In genomic region chr5:21938138-21938537, GRCm38 (mm10) we compare ENCODE assay signal across 29 mouse cellular contexts.
DNase-seq lines count a peak whose midpoint lies in the region; ATAC-seq and TF ChIP-seq lines count a peak whose summit lies in the region.
"Had no signal": no experiment of that assay in that cellular context is flagged by ENCODE, and none has a peak within 500 bp of the region (broad histone marks: within the 10 kb centered on the region; RNA-seq: fewer than 3 reads in every experiment).

No protein-coding gene starts in this region.

- H3K36me3 ChIP-seq in kidney, adult 2 months (ENCODE audit: control insufficient read depth, insufficient read depth, low read length), result no peaks in the 10 kb centered on the region
- H3K36me3 ChIP-seq in kidney, embryonic 16.5 days (ENCODE audit: insufficient read depth, low read length), result no peaks in the 10 kb centered on the region
- no peaks in the 10 kb centered on the region for H3K36me3 ChIP-seq in lung, embryonic 15.5 days
- H3K36me3 ChIP-seq in limb, embryonic 10.5 days, result no peaks in the 10 kb centered on the region
- H3K36me3 ChIP-seq in stomach, postnatal 0 days (ENCODE audit: control insufficient read depth, insufficient read depth, low read length), result no peaks in the 10 kb centered on the region
- H3K36me3 ChIP-seq: embryonic facial prominence, embryonic 12.5 days; forebrain, embryonic 15.5 days; heart, embryonic 13.5 days; hindbrain, embryonic 10.5 days; hindbrain, embryonic 15.5 days; liver, embryonic 12.5 days; midbrain, embryonic 10.5 days; midbrain, embryonic 15.5 days; neural tube, embryonic 15.5 days; stomach, embryonic 15.5 days had no signal

- H3K4me3 ChIP-seq in kidney, adult 2 months (ENCODE audit: insufficient read depth, low read depth, low read length), result no peak overlapping the region
- no peak overlapping the region for H3K4me3 ChIP-seq in kidney, embryonic 16.5 days (ENCODE audit: low read length)
- H3K4me3 ChIP-seq in lung, embryonic 15.5 days, result no peak overlapping the region
- H3K4me3 ChIP-seq in limb, embryonic 10.5 days, result no peak overlapping the region
- H3K4me3 ChIP-seq in stomach, postnatal 0 days (ENCODE audit: low read depth, low read length), result no peak overlapping the region
- H3K4me3 ChIP-seq: embryonic facial prominence, embryonic 12.5 days; forebrain, embryonic 15.5 days; heart, embryonic 13.5 days; hindbrain, embryonic 10.5 days; hindbrain, embryonic 15.5 days; liver, embryonic 12.5 days; midbrain, embryonic 10.5 days; midbrain, embryonic 15.5 days; neural tube, embryonic 15.5 days; stomach, embryonic 15.5 days had no signal

- 24% methylated on average over 5 of the region's 5 CpGs for WGBS in kidney, adult 2 months
- 62% methylated on average over 5 of the region's 5 CpGs for WGBS in kidney, embryonic 16.5 days
- 50% methylated on average over 5 of the region's 5 CpGs for WGBS in lung, embryonic 15.5 days
- WGBS in limb, embryonic 10.5 days, result 86% methylated on average over 5 of the region's 5 CpGs
- WGBS in stomach, postnatal 0 days, result 48% methylated on average over 5 of the region's 5 CpGs

- H3K9me3 ChIP-seq in kidney, embryonic 16.5 days (ENCODE audit: low read length), result no peaks in the 10 kb centered on the region
- H3K9me3 ChIP-seq in lung, embryonic 15.5 days, result no peaks in the 10 kb centered on the region
- H3K9me3 ChIP-seq in limb, embryonic 10.5 days (replicated peaks), result no peaks in the 10 kb centered on the region
- H3K9me3 ChIP-seq in stomach, postnatal 0 days (ENCODE audit: control insufficient read depth, low read length), result no peaks in the 10 kb centered on the region
- H3K9me3 ChIP-seq: embryonic facial prominence, embryonic 12.5 days; forebrain, embryonic 15.5 days; heart, embryonic 13.5 days; hindbrain, embryonic 10.5 days; hindbrain, embryonic 15.5 days; liver, embryonic 12.5 days; midbrain, embryonic 10.5 days; midbrain, embryonic 15.5 days; neural tube, embryonic 15.5 days; stomach, embryonic 15.5 days had no signal

- no peak for ATAC-seq in kidney, embryonic 16.5 days (ENCODE audit: low FRiP score, low TSS enrichment)
- no peak; the same call in 1 of the 2 replicates for ATAC-seq in lung, embryonic 15.5 days (ENCODE audit: borderline replicate concordance, extremely low read depth, low FRiP score, low TSS enrichment)
- ATAC-seq in stomach, postnatal 0 days (ENCODE audit: low FRiP score, low TSS enrichment), result no peak
- ATAC-seq: forebrain, embryonic 15.5 days; inflammation-experienced regulatory T-cells, adult 6 months; liver, embryonic 12.5 days; liver, postnatal 0 days; midbrain, embryonic 15.5 days had no signal

- no peak for TF ChIP-seq CTCF in kidney, adult 2 months (conservative IDR thresholded peaks at IDR 0.05; ENCODE audit: insufficient read depth, insufficient read length, low read depth, low read length)
- no peak for TF ChIP-seq CTCF in stomach, postnatal 0 days (IDR thresholded peaks at IDR 0.05; ENCODE audit: low read depth)

- no peak overlapping the region for H3K27ac ChIP-seq in kidney, adult 2 months (ENCODE audit: insufficient read depth, low read depth, low read length)
- H3K27ac ChIP-seq in kidney, embryonic 16.5 days (ENCODE audit: low read length), result no peak overlapping the region
- H3K27ac ChIP-seq in lung, embryonic 15.5 days, result peak overlapping the region; percentile 60; the same call in 1 of the 2 replicates
- H3K27ac ChIP-seq in limb, embryonic 10.5 days, result no peak overlapping the region
- no peak overlapping the region for H3K27ac ChIP-seq in stomach, postnatal 0 days (replicated peaks)
- H3K27ac ChIP-seq: embryonic facial prominence, embryonic 12.5 days; forebrain, embryonic 15.5 days; heart, embryonic 13.5 days; hindbrain, embryonic 10.5 days; hindbrain, embryonic 15.5 days; liver, embryonic 12.5 days; midbrain, embryonic 10.5 days; midbrain, embryonic 15.5 days; neural tube, embryonic 15.5 days; stomach, embryonic 15.5 days had no signal

- H3K9ac ChIP-seq in kidney, embryonic 16.5 days (replicated peaks; ENCODE audit: low read length), result no peak overlapping the region
- no peak overlapping the region for H3K9ac ChIP-seq in lung, embryonic 15.5 days
- H3K9ac ChIP-seq in stomach, postnatal 0 days (ENCODE audit: low read length), result no peak overlapping the region
- H3K9ac ChIP-seq: embryonic facial prominence, embryonic 12.5 days; forebrain, embryonic 15.5 days; heart, embryonic 13.5 days; hindbrain, embryonic 15.5 days; liver, embryonic 12.5 days; liver, postnatal 0 days; midbrain, embryonic 15.5 days; neural tube, embryonic 15.5 days; stomach, embryonic 15.5 days had no signal

- DNase-seq in kidney, adult 2 months, result peak; percentile 47
- DNase-seq in lung, postnatal 4 days, result no peak
- DNase-seq in limb, embryonic 10.5 days (ENCODE audit: low spot score), result peak; percentile 15
- peak; percentile 18 for DNase-seq in stomach, postnatal 0 days (ENCODE audit: low spot score)
- DNase-seq in spleen, adult 18-20 months, result no peak
- DNase-seq: adrenal gland, postnatal 25 days; B cell, adult 2 months; cerebellum, adult 11-12 months; cerebellum, adult 9-11 months; embryo, embryonic 11 days; heart, postnatal 10 days; liver, postnatal 0 days; retina, postnatal 1 day; right cerebral cortex, postnatal 14 days; thymus, adult 18-20 months; thymus, postnatal 25 days had no signal

- no peaks in the 10 kb centered on the region for H3K4me1 ChIP-seq in kidney, adult 2 months (ENCODE audit: control insufficient read depth, insufficient read depth, low read length)
- no peaks in the 10 kb centered on the region for H3K4me1 ChIP-seq in kidney, embryonic 16.5 days (ENCODE audit: insufficient read depth, low read length)
- H3K4me1 ChIP-seq in lung, embryonic 15.5 days, result 0 out of 2 replicates have a peak, but pooled peaks cover 5% of the 10 kb centered on the region
- H3K4me1 ChIP-seq in limb, embryonic 10.5 days, result peaks cover 5% of the 10 kb centered on the region
- H3K4me1 ChIP-seq in stomach, postnatal 0 days (replicated peaks; ENCODE audit: control insufficient read depth, insufficient read depth), result no peaks in the 10 kb centered on the region
- H3K4me1 ChIP-seq: embryonic facial prominence, embryonic 12.5 days; liver, embryonic 12.5 days; midbrain, embryonic 10.5 days; stomach, embryonic 15.5 days had no signal

- H3K4me2 ChIP-seq in kidney, embryonic 16.5 days (replicated peaks; ENCODE audit: low read depth, low read length), result no peak overlapping the region
- H3K4me2 ChIP-seq in lung, embryonic 15.5 days, result no peak overlapping the region
- no peak overlapping the region for H3K4me2 ChIP-seq in stomach, postnatal 0 days (replicated peaks; ENCODE audit: low read depth)
- H3K4me2 ChIP-seq: embryonic facial prominence, embryonic 12.5 days; forebrain, embryonic 15.5 days; heart, embryonic 13.5 days; hindbrain, embryonic 15.5 days; liver, embryonic 12.5 days; midbrain, embryonic 15.5 days; neural tube, embryonic 15.5 days; stomach, embryonic 15.5 days had no signal

- TF ChIP-seq EP300 in stomach, postnatal 0 days (optimal IDR thresholded peaks at IDR 0.05), result no peak

- H3K27me3 ChIP-seq in kidney, adult 2 months (replicated peaks; ENCODE audit: control insufficient read depth, insufficient read depth, low read length), result no peaks in the 10 kb centered on the region
- H3K27me3 ChIP-seq in kidney, embryonic 16.5 days (ENCODE audit: insufficient read depth, low read length), result no peaks in the 10 kb centered on the region
- H3K27me3 ChIP-seq in lung, embryonic 15.5 days, result no peaks in the 10 kb centered on the region
- H3K27me3 ChIP-seq in limb, embryonic 10.5 days (ENCODE audit: low read depth, poor library complexity, severe bottlenecking), result no peaks in the 10 kb centered on the region
- H3K27me3 ChIP-seq in stomach, postnatal 0 days (ENCODE audit: control insufficient read depth, insufficient read depth, low read length), result no peaks in the 10 kb centered on the region
- H3K27me3 ChIP-seq: embryonic facial prominence, embryonic 12.5 days; heart, embryonic 13.5 days; hindbrain, embryonic 15.5 days; liver, embryonic 12.5 days; midbrain, embryonic 15.5 days; neural tube, embryonic 15.5 days; stomach, embryonic 15.5 days had no signal

- TF ChIP-seq POLR2A in kidney, adult 2 months (IDR thresholded peaks at IDR 0.05; ENCODE audit: low read depth, low read length), result no peak

Comparison
In these comparisons a context has a peak if more than half of its experiments do, and no peak if none do; other contexts are left out.
1. DNase-seq: peak in kidney, adult 2 months (single experiment), limb, embryonic 10.5 days (single experiment) and stomach, postnatal 0 days (single experiment); none in lung, postnatal 4 days (0 of 2) and spleen, adult 18-20 months (0 of 2).